Mouse (Mus musculus): Measurements from ENCODE around the gene Tmem60.

Tmem60 gene

GRCm38 (mm10) chr5:20906191-20906590 lies 24.2 kb downstream of the Tmem60 start:
- no peak for DNase-seq (ENCODE audit: low read depth, low spot score)

GRCm38 (mm10) chr5:20911741-20912140 lies 29.8 kb downstream of the Tmem60 start:
- no peak for DNase-seq (ENCODE audit: low read depth, low spot score)

GRCm38 (mm10) chr5:20913372-20914275 lies 31.6 kb downstream of the Tmem60 start:
- DNase-seq (ENCODE audit: low read depth, low spot score): peak; percentile 34

GRCm38 (mm10) chr5:20918967-20919366 lies 37.0 kb downstream of the Tmem60 start:
- DNase-seq (ENCODE audit: low read depth, low spot score): no peak

GRCm38 (mm10) chr5:20919566-20919965 lies 37.6 kb downstream of the Tmem60 start:
- DNase-seq (ENCODE audit: low read depth, low spot score): no peak

- DNase-seq (ENCODE audit: low read depth, low spot score): no peak
Observed at GRCm38 (mm10) chr5:20924608-20925007, 42.6 kb downstream of the Tmem60 start.

GRCm38 (mm10) chr5:20925451-20925850 lies 43.5 kb downstream of the Tmem60 start:
- no peak for DNase-seq (ENCODE audit: low read depth, low spot score)

GRCm38 (mm10) chr5:20929669-20930151 lies 47.7 kb downstream of the Tmem60 start:
- DNase-seq (ENCODE audit: low read depth, low spot score): no peak

- DNase-seq (ENCODE audit: low read depth, low spot score): no peak
Observed at GRCm38 (mm10) chr5:20930430-20930829, 48.4 kb downstream of the Tmem60 start.

GRCm38 (mm10) chr5:20931300-20931699 lies 49.3 kb downstream of the Tmem60 start:
- DNase-seq (ENCODE audit: low read depth, low spot score): no peak

- DNase-seq (ENCODE audit: low read depth, low spot score): no peak
Observed at GRCm38 (mm10) chr5:20932585-20932984, 50.6 kb downstream of the Tmem60 start.

GRCm38 (mm10) chr5:20935934-20936333 lies 53.9 kb downstream of the Tmem60 start:
- no peak for DNase-seq (ENCODE audit: low read depth, low spot score)
